Mouse (Mus musculus): ENCODE measurements around the gene Tmigd3. TPM values are rescaled to one million over a fixed set of nuclear protein-coding genes. Genes with fewer than 3 reads are reported as not detected.

Gene Tmigd3
- polyA plus RNA-seq, 1 experiment from 2014 or later = 0.25 TPM

GRCm38 (mm10) chr3:105878751-105879150 lies 8.0 kb downstream of the Tmigd3 start:
- WGBS = 86% methylated on average over 8 of the region's 8 CpGs
- Histone ChIP-seq H3K27ac (replicated peaks; ENCODE audit: low read depth, low read length) (no peak overlapping the region), H3K4me1 (ENCODE audit: control insufficient read depth, insufficient read depth, low read length) (no peaks in the 10 kb centered on the region), H3K9me3 (ENCODE audit: control insufficient read depth, low read length) (no peaks in the 10 kb centered on the region), H3K27me3 (ENCODE audit: control insufficient read depth, insufficient read depth, low read length) (no peaks in the 10 kb centered on the region), H3K4me3 (ENCODE audit: low read depth, low read length) (no peak overlapping the region), H3K9ac (ENCODE audit: low read length) (no peak overlapping the region), H3K4me2 (ENCODE audit: low read depth, severe bottlenecking) (no peak overlapping the region), H3K36me3 (ENCODE audit: control insufficient read depth, insufficient read depth, low read length) (no peaks in the 10 kb centered on the region)
- no peak for ATAC-seq (ENCODE audit: insufficient number of reproducible peaks, low FRiP score, low TSS enrichment, low read depth)
- no peak for DNase-seq (ENCODE audit: low spot score)

DNA sequence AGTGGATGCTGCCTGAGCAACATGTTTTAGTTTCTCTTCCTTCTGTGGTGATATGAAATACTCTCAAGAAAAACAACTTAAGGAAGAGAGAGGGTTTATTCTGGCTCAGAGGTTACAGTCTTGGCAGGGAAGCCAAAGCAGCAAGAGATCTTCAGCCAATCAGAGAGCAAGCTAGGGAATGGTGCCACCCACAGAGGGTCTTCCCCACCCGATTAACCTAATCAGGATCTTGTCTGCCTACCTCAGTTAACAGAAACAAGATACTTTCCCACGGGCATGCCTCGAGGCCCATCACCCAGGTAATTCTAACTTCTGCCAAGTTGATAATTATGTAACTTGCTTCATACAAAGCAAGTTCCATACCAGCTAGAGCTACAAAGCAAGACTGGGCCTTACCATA lies 9.7 kb downstream of the Tmigd3 start:
- Histone ChIP-seq H3K27me3 (ENCODE audit: control insufficient read depth, insufficient read depth, low read length) (no peaks in the 10 kb centered on the region), H3K4me1 (ENCODE audit: control insufficient read depth, insufficient read depth, low read length) (no peaks in the 10 kb centered on the region), H3K36me3 (ENCODE audit: control insufficient read depth, insufficient read depth, low read length) (no peaks in the 10 kb centered on the region), H3K27ac (replicated peaks; ENCODE audit: low read depth, low read length) (no peak overlapping the region), H3K4me2 (ENCODE audit: low read depth, severe bottlenecking) (no peak overlapping the region), H3K9ac (ENCODE audit: low read length) (no peak overlapping the region), H3K4me3 (ENCODE audit: low read depth, low read length) (no peak overlapping the region), H3K9me3 (ENCODE audit: control insufficient read depth, low read length) (no peaks in the 10 kb centered on the region)
- 76% methylated on average over 3 of the region's 3 CpGs for WGBS
- ATAC-seq (ENCODE audit: insufficient number of reproducible peaks, low FRiP score, low TSS enrichment, low read depth) = no peak
- DNase-seq (ENCODE audit: low spot score) = no peak

DNA sequence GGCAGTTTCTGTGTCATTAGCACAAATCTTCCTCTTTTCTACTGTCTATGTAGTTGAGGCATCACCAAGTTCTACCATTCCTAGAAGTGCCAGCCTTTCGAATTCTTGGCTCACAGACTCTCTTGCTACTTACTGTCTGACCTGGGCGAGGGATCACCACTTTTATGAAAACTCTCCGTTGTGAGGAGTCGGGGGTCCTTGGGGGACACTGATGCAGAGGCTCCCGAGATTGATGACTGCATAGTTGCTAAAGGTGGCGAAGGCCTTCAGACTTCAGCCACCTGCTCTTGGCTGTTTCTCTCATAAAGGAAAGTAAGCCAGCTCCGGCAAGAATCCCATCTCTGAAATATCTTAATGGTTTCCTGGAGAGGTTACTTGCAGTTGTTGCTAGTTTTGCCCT lies 11.4 kb downstream of the Tmigd3 start:
- Histone ChIP-seq H3K27me3 (ENCODE audit: control insufficient read depth, insufficient read depth, low read length) (no peaks in the 10 kb centered on the region), H3K27ac (replicated peaks; ENCODE audit: low read depth, low read length) (no peak overlapping the region), H3K9me3 (ENCODE audit: control insufficient read depth, low read length) (no peaks in the 10 kb centered on the region), H3K4me2 (ENCODE audit: low read depth, severe bottlenecking) (no peak overlapping the region), H3K36me3 (ENCODE audit: control insufficient read depth, insufficient read depth, low read length) (no peaks in the 10 kb centered on the region), H3K4me1 (ENCODE audit: control insufficient read depth, insufficient read depth, low read length) (no peaks in the 10 kb centered on the region), H3K4me3 (ENCODE audit: low read depth, low read length) (no peak overlapping the region), H3K9ac (ENCODE audit: low read length) (no peak overlapping the region)
- ATAC-seq (ENCODE audit: insufficient number of reproducible peaks, low FRiP score, low TSS enrichment, low read depth) (no peak), DNase-seq (ENCODE audit: low spot score) (no peak)
- WGBS = 88% methylated on average over 7 of the region's 7 CpGs

DNA sequence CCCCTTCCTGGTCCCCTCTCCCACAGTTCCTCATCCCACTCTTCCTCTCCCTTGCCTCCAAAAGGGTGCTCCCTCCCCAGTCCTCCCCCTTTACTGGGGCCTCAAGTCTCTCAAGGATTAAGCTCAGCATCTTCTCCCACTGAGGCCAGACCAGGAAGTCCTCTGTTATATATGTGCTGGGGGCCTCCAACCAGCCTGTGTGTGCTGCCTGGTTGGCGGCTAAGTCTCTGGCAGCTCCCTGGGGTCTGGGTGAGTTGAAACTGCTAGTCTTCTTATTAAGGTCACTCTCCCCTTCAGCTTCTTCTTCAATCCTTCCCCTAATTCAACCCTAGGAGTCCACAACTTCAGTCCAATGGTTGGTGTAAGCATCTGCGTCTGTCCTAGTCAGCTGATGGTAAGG lies 12.4 kb downstream of the Tmigd3 start:
- no peaks in the 10 kb centered on the region for H3K27me3 ChIP-seq (ENCODE audit: control insufficient read depth, insufficient read depth, low read length)
- no peak overlapping the region for H3K4me2 ChIP-seq (ENCODE audit: low read depth, severe bottlenecking)
- DNase-seq (ENCODE audit: low spot score) = no peak
- ATAC-seq (ENCODE audit: insufficient number of reproducible peaks, low FRiP score, low TSS enrichment, low read depth) = no peak
- WGBS = 95% methylated on average over 2 of the region's 2 CpGs
- no peak overlapping the region for H3K4me3 ChIP-seq (ENCODE audit: low read depth, low read length)
- no peak overlapping the region for H3K9ac ChIP-seq (ENCODE audit: low read length)
- H3K9me3 ChIP-seq (ENCODE audit: control insufficient read depth, low read length) = no peaks in the 10 kb centered on the region
- H3K36me3 ChIP-seq (ENCODE audit: control insufficient read depth, insufficient read depth, low read length) = no peaks in the 10 kb centered on the region
- no peak overlapping the region for H3K27ac ChIP-seq (replicated peaks; ENCODE audit: low read depth, low read length)
- no peaks in the 10 kb centered on the region for H3K4me1 ChIP-seq (ENCODE audit: control insufficient read depth, insufficient read depth, low read length)

DNA sequence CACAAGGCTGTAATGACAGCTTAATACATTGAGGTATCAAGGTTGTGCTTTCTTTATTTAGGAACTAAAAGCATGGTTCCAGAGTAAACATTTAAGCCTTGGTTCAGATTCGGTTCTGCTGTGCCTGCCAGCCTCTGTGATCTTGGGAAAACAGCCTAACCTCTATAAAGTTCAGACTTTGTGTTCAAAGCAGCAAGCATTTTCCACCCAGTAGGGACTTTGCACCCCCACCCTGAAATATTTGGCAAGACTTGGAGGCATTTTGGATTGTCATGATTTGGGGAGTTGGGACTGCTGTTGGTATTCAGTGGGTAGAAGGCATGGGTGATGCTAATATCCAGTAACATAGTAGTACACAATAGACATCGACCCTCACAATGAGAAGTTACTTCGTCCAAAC lies 18.3 kb downstream of the Tmigd3 start:
- H3K4me2 ChIP-seq (ENCODE audit: low read depth, severe bottlenecking) = no peak overlapping the region
- H3K27me3 ChIP-seq (ENCODE audit: control insufficient read depth, insufficient read depth, low read length) = no peaks in the 10 kb centered on the region
- H3K27ac ChIP-seq (replicated peaks; ENCODE audit: low read depth, low read length) = no peak overlapping the region
- no peaks in the 10 kb centered on the region for H3K36me3 ChIP-seq (ENCODE audit: control insufficient read depth, insufficient read depth, low read length)
- ATAC-seq (ENCODE audit: insufficient number of reproducible peaks, low FRiP score, low TSS enrichment, low read depth) (no peak), DNase-seq (ENCODE audit: low spot score) (no peak)
- H3K9me3 ChIP-seq (ENCODE audit: control insufficient read depth, low read length) = no peaks in the 10 kb centered on the region
- H3K9ac ChIP-seq (ENCODE audit: low read length) = no peak overlapping the region
- 71% methylated on average over 3 of the region's 3 CpGs for WGBS
- no peak overlapping the region for H3K4me3 ChIP-seq (ENCODE audit: low read depth, low read length)
- H3K4me1 ChIP-seq (ENCODE audit: control insufficient read depth, insufficient read depth, low read length) = no peaks in the 10 kb centered on the region

- no peaks in the 10 kb centered on the region for H3K9me3 ChIP-seq (ENCODE audit: control insufficient read depth, low read length)
- no peak for DNase-seq (ENCODE audit: low spot score)
- 68% methylated on average over 4 of the region's 4 CpGs for WGBS
- no peak overlapping the region for H3K4me2 ChIP-seq (ENCODE audit: low read depth, severe bottlenecking)
- no peak overlapping the region for H3K27ac ChIP-seq (replicated peaks; ENCODE audit: low read depth, low read length)
- ATAC-seq (ENCODE audit: insufficient number of reproducible peaks, low FRiP score, low TSS enrichment, low read depth) = no peak
- H3K4me1 ChIP-seq (ENCODE audit: control insufficient read depth, insufficient read depth, low read length) = peaks cover 4% of the 10 kb centered on the region; the same call in 1 of the 2 replicates
- H3K27me3 ChIP-seq (ENCODE audit: control insufficient read depth, insufficient read depth, low read length) = no peaks in the 10 kb centered on the region
- no peak overlapping the region for H3K9ac ChIP-seq (ENCODE audit: low read length)
- no peaks in the 10 kb centered on the region for H3K36me3 ChIP-seq (ENCODE audit: control insufficient read depth, insufficient read depth, low read length)
- no peak overlapping the region for H3K4me3 ChIP-seq (ENCODE audit: low read depth, low read length)
These were observed 19.5 kb downstream of the Tmigd3 start for GRCm38 (mm10) chr3:105890220-105890619.

GRCm38 (mm10) chr3:105891141-105891540 lies 20.4 kb downstream of the Tmigd3 start:
- H3K4me2 ChIP-seq (ENCODE audit: low read depth, severe bottlenecking) = no peak overlapping the region
- no peak overlapping the region for H3K27ac ChIP-seq (replicated peaks; ENCODE audit: low read depth, low read length)
- H3K4me3 ChIP-seq (ENCODE audit: low read depth, low read length) = no peak overlapping the region
- peaks cover 4% of the 10 kb centered on the region; the same call in 1 of the 2 replicates for H3K4me1 ChIP-seq (ENCODE audit: control insufficient read depth, insufficient read depth, low read length)
- WGBS = 66% methylated on average over 3 of the region's 3 CpGs
- no peaks in the 10 kb centered on the region for H3K36me3 ChIP-seq (ENCODE audit: control insufficient read depth, insufficient read depth, low read length)
- DNase-seq (ENCODE audit: low spot score) (no peak), ATAC-seq (ENCODE audit: insufficient number of reproducible peaks, low FRiP score, low TSS enrichment, low read depth) (no peak)
- no peaks in the 10 kb centered on the region for H3K27me3 ChIP-seq (ENCODE audit: control insufficient read depth, insufficient read depth, low read length)
- no peak overlapping the region for H3K9ac ChIP-seq (ENCODE audit: low read length)
- no peaks in the 10 kb centered on the region for H3K9me3 ChIP-seq (ENCODE audit: control insufficient read depth, low read length)

DNA sequence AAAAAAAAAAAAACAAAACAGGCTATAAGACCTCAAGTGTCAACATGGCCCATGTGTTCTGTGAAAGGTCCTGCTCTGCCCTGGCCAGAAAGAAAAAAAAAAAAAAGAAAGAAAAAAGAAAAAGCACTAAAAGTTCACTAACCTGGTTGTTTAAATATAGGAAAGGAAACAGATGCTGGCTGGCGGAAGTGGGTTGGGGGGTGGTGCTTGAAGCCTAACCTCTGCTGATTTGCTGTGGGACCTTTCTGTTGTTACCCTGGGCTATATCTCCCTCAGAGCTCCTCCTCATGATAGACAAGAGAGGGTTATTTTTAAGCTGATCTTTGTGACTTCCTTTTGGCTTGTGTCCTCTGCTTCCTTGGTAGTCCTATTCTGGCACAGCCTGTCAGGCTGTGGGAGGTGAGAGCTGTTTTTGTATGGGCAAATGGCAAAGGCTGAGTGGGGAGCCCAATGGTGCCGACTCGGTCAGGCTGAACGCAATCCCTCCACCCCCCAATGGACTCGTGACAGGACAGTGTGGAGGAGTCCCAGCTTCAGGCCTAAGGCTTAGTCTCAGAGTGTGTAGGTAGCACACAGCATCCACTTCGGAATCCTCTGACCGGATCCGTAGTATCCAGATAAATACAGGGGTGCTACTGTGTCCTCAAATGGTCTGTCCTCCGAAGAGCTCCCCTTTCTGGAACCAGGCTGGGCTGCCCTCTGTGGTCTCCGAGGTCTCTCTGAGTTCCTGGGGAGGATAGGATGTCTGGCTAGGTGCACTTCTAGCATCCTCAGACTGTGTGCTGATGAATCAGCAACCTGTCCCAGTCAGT lies 21.3 kb downstream of the Tmigd3 start:
- ATAC-seq (ENCODE audit: insufficient number of reproducible peaks, low FRiP score, low TSS enrichment, low read depth) (no peak), DNase-seq (ENCODE audit: low spot score) (no peak)
- H3K4me2 ChIP-seq (ENCODE audit: low read depth, severe bottlenecking) = no peak overlapping the region
- H3K4me3 ChIP-seq (ENCODE audit: low read depth, low read length) = no peak overlapping the region
- no peaks in the 10 kb centered on the region for H3K36me3 ChIP-seq (ENCODE audit: control insufficient read depth, insufficient read depth, low read length)
- H3K9ac ChIP-seq (ENCODE audit: low read length) = no peak overlapping the region
- no peaks in the 10 kb centered on the region for H3K9me3 ChIP-seq (ENCODE audit: control insufficient read depth, low read length)
- H3K27me3 ChIP-seq (ENCODE audit: control insufficient read depth, insufficient read depth, low read length) = no peaks in the 10 kb centered on the region
- H3K4me1 ChIP-seq (ENCODE audit: control insufficient read depth, insufficient read depth, low read length) = peaks cover 4% of the 10 kb centered on the region; the same call in 1 of the 2 replicates
- 85% methylated on average over 10 of the region's 10 CpGs for WGBS
- no peak overlapping the region for H3K27ac ChIP-seq (replicated peaks; ENCODE audit: low read depth, low read length)
